Mouse (Mus musculus) left cerebral cortex, adult 6 months (tissue): ENCODE measurements around the gene Clca4a. TPM values are rescaled to one million over a fixed set of nuclear protein-coding genes. Genes with fewer than 3 reads are reported as not detected.

Experiments used
- long read RNA-seq, 2 experiments: library from polyadenylated mRNA; unstranded; transcript quantifications; one replicate each; pipeline ENCODE4 v2.0.0; 2019 to 2020
- polyA plus RNA-seq: library from polyadenylated mRNA; unstranded; fragments of <200 nt; fragmentation: Nextera tagmentation; gene quantifications from 2 replicates; pipeline ENCODE4 v1.2.3, GENCODE M21; 2021

Gene Clca4a
- polyA plus RNA-seq: not detected in 2 replicates
- long read RNA-seq, experiment 1: 0 reads
- long read RNA-seq, experiment 2: 0 reads

DNA sequence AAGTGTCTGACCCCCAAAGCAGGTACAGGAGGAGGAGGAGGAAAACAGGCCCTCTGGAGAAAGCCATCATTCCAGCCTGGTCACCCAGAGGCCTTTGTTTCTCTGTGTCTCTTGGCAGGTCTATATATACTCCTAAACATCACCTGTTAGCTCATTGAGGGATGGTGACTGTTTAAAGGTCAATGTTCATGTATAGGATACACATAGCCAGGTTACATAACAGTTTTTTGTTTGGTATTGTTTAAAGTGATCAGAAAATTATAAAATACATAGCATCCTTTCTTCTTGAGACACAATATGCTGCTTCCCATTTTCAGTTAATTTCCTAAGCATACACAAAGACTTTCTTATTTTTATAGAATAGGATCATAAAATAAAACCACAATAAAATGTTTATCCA, at the start of gene Clca4a:
TSS of gene Clca4a (minus strand) at position 101 of the 400 bp plus-strand sequence.

DNA sequence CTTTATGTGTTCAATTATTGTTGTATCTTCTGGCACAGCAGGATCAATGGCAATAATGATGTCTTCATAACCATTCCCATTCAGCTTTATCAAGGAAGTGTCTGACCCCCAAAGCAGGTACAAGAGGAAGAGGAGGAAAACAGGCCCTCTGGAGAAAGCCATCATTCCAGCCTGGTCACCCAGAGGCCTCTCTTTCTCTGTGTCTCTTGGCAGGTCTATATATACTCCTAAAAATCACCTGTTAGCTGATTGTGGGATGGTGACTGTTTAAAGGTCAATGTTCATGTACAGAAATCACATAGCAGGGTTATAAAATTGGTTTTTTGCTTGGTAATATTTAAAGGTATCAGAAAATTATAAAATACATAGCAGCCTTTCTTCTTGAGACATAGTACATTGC, 42.5 kb downstream of the Clca4a start, which contains the start of gene Clca4b:
TSS of gene Clca4b (minus strand) at position 195 of the 400 bp plus-strand sequence.

Other genes starting within 250 kb of the Clca4a start
- gene Clca3a1, start 214.1 kb downstream of the Clca4a start, polyA plus RNA-seq: 0.06 and 0.17 TPM in 2 replicates
- gene Clca3a2, start 155.6 kb downstream of the Clca4a start, polyA plus RNA-seq: 0.07 TPM in 1 of 2 replicates, not detected in the other
- not detected in 2 replicates for gene Clca3b, start 125.7 kb downstream of the Clca4a start, polyA plus RNA-seq
- not detected in 2 replicates for gene Clca4b, start 42.5 kb downstream of the Clca4a start, polyA plus RNA-seq
- gene Clca1, start 57.7 kb upstream of the Clca4a start, polyA plus RNA-seq: not detected in 2 replicates
- gene Clca2, start 124.4 kb upstream of the Clca4a start, polyA plus RNA-seq: not detected in 2 replicates
- gene Odf2l, start 143.5 kb upstream of the Clca4a start, polyA plus RNA-seq: 4.2 and 4.8 TPM in 2 replicates